Mouse (Mus musculus) adrenal gland, postnatal 25 days (tissue): Measurements from ENCODE around the gene Rnf103. TPM values are rescaled to one million over a fixed set of nuclear protein-coding genes. Genes with fewer than 3 reads are reported as not detected.
"Not testable (repeated sequence)": the region's sequence is repeated elsewhere in the genome, so short reads cannot be mapped to it uniquely, and the experiment has no call there.

Source experiments
- DNase-seq: peaks from one replicate; pipeline ENCODE4 v3.0.0; 2021; ENCODE audit warnings: mixed read lengths
- long read RNA-seq: library from polyadenylated mRNA; stranded (forward); transcript quantifications from one replicate; pipeline ENCODE4 v2.0.0, GENCODE M21; 2021
- total RNA-seq: library from RNA; stranded (reverse); gene quantifications from 2 replicates; pipeline ENCODE4 v1.2.3, GENCODE M21; 2021

Gene Rnf103
- 32.3 and 41.0 TPM in 2 replicates for total RNA-seq
- long read RNA-seq, transcript Rnf103-201 (4 exons, 3,264 nt), result major isoform, 95 of 111 reads
- long read RNA-seq, partial matches to known transcripts, result 4 of 111 reads
- long read RNA-seq, other reads (novel, unspliced or antisense), result 12 of 111 reads

DNA sequence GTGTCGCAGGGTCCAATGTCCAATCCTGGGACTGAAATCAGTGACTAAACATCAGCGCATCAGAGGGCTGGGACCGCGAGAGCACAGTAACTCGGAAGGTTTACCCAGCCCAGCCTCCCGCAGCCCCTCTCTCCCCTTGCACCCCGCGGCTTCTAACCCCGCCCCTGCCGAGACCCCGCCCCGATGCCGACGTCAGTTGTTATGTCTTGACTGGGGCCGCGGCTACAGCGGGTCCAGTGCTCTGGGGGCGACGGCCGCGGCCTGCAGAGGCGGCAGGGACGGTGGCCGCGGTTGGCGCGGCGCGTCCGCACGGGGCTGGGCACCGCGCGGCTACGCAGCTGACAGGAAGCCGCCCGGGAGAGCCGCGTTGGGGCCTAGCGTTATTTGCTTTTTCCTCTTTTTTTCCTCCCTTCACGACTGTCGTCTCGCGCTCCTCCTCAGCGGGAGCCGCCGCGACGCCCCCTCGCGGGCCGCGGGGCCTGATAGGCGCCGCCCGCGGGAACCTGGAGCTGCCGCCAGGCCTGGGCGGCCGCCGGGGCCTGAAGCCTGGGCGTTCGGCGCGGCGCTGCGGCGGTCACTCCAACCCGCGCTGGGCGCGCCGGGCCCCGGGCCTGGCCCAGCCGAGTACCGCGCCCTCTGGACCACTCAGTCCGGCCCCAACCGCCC, at the start of gene Rnf103:
Gene Rnf103 (plus strand): TSS at position 220 of the 666 bp plus-strand sequence.
- peak; percentile 96 for DNase-seq

DNA sequence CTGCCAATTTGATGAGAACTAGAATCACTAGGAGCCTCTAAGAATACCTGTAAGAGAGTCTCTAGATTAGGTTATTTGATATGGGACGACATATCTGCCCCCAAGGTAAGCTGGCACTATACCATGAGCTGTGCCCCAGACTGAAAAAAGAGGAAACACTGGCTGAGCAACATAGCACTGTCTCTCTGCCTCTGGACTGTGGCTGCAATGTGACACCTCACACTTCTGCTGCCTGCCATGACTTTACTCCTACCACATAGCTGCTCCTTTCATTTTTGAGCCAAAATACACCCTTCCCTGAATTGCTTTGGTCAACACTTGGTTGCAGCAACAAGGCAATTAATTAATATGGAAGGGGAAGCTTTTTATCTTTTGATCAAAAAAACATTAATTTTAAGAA, 48.9 kb upstream of the Rnf103 start:
- no peak for DNase-seq

DNA sequence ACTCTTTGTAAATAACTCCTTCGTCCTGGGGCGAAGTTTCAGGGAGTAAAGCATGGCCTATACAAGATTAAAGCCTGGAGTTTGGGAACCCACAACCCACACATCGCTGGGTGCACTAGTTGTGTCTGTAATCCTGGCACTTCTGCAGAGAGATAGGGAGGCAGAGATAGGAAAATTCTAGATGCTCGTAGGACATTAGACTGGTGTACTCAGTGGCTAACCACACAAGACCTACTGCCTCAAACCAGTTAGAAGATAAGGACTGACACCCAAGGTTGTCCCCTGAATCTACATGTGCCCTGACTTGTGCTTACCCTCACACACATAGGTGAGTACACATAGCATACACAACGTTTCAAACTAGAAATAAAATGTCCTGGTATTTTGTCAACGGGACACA, 48.1 kb upstream of the Rnf103 start:
- no peak for DNase-seq

DNA sequence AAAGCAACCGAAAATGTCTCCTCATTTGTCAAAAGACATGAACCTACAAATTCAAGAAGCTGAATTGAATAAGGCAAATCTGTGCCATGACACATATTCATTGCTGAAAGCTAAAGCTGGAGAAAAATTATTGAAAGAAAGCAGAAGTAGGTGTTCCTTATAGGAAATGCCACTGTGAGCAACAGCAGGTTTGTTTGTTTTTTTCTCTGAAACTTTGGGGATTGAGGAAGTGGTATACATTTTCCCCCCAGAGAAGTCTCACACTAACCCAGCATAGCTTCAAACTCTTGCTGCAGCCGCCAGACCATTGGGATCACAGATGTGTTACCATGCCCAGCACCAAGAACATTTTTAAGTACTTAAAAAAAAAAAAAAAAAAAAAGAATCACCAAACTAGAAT, 40.9 kb upstream of the Rnf103 start:
- DNase-seq, result no peak

DNA sequence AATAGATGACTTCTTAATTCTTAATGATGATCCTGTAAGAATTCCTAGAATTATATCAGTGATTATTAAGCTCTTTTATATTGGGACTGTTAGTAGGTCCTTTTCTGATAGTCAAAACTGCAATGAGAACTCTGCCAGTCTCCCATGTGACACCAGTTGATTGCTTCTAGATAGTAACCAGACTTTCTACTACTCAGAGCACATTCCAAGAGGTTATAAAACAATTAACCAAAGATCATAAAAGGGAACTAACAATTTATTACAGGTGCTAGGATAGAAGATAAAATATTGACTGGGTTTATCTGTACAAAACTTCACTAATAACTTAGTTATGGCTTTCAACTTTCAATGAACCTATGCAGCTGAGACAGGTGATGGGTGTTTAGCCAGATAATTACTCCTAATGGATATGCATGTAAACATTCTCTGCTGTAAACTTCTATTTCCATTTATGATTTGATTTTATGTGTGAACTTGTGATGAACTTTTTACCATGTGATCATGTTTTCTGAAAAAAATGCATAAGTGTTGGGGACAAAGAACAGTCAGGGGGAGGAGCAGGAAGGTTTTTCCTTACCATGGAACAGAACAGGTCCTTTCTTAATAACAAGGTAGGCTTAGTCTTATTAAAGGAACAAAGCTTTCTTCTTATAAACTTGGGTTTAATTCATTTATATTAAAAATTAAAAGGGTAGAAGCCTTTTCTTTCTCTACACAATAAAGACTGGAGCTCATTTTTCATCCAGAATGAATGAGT, 39.5 kb upstream of the Rnf103 start:
- DNase-seq, result not testable (repeated sequence)

DNA sequence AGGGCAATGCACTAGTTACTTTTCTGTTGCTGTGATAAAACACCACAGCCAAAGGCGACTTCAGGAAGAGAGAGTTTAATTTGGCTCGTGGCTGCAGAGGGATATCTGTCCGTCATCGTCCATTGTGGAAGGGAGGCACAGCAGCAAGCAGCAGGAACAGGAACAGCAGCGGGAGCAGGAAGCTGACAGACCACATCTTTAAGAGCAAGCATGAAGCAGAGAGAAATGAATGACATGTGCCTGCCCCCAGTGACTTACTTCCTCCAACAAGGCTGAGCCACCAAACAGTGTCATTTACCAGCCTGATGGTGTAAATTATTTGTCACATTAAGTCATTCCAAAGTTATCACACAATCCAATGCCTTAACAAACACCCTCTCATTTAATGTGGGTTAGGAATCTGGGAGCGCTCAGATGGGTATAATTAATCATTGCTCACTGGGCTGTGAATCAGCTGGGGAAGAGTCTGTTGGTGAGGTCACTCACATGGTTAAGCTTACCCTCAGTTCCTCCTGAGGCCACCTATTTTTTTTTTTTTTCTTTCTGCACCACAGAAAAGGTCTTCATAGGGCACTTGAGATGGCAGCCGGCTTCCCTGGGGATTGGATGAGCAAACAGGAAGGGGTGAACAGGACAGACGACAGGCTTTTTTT, 35.6 kb upstream of the Rnf103 start:
- no peak for DNase-seq

DNA sequence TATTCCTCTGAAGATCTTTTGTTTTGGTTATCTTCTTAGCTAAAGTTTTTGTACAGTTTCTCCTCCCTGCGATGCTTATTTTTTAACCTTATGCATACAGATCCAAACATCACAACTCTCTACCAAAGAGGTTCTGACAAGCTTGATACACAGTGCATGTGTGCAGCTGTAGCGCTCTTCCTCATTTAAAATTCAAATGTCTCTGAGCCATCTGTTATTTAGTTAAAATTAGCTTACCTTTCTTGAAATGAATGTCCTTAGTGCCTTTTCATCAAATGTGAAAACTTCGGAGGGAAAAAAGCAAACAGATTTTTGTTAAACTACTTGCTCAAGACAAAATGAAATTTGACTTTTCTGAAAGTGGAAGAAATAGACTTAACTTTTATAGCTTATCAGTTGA, 28.5 kb upstream of the Rnf103 start:
- no peak for DNase-seq

DNA sequence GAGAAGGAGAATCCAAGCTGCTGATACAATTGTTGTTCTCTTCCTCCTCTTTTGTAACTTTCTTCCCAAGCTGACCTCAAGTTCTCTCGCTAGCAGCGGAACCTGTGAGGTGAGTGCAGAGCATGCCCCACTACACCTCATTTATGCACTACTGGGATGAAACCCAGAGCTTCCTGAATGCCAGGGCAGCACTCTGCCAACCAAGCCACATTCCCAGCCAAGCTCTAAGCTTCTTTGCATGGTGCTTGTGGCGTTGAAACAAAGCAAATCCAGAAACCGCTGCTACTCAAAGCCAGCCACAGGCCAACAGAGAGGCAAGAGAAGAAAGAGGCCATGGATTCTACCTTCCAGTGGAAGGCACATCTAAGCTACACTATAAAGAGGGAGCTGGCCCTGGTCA, 25.9 kb upstream of the Rnf103 start:
- DNase-seq, result no peak

DNA sequence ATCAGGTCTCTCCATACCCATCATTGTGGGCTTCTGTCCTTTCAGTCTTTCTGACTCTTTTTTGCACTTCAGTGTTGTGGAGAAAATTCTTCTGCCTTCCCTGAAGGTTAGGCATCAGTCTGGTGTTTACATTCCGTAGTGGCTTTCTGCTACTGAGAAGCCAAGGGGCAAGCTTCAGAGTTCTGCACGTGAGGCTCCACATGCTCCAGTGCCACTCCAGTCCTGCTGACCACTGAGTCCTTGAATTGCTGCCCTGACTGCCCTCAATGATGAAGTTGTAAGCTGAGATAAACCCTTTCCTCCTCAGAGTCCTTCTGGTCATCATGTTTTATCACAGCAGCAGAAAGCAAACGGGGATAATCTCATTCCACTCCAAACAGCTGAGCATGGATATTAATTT, 24.4 kb upstream of the Rnf103 start:
- DNase-seq, result peak; percentile 42

DNA sequence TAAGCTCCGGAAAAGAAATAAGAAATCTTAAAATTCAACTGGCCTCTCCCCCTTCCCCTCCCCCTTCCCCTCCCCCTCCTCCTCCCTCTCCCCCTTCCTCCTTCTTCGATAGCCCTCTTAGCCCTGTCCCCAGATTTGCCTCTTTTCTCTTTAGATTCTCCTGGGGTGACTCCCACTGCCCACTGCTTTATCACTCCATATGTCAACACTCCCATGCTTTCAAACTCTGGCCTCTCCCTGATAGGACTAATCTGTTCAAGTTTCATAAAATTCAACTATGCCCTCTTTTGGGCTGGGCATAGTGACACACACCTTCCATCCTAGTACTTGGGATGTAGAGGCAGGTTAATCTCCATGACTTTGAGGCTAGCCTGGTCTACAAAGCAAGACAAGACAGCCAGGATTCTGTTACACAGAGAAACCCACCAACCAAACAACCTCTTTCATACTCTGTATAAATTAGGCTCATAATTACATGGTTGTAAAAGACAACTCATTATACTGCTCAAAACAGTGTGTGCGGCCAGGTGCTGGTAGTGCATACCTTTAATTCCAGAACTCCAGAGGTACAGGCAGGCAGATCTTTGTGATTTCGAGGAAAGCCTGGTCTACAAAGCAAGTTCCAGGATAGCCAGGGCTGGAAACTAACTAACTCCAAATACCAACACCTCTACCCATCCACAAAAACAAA, 21.7 kb upstream of the Rnf103 start:
- no peak for DNase-seq

DNA sequence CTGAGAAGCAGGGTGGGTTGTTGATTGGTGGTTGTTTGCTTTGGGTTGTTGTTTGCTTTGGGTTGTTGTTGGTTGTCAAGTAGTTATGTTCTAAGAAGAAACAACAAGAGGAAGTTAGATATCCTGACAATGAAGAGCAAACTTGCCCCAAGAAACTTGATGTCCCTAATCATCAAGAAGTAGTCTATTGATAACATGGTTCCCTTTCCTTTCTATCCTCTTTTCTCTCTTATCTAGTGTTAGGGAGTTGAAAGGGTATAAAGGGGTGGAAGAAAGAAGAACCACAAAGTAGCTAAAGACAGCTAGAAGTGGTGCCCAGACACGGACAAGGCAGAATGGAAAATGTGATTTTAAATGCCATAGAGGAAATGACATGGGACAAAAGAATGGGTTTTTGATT, 20.9 kb upstream of the Rnf103 start:
- no peak for DNase-seq

DNA sequence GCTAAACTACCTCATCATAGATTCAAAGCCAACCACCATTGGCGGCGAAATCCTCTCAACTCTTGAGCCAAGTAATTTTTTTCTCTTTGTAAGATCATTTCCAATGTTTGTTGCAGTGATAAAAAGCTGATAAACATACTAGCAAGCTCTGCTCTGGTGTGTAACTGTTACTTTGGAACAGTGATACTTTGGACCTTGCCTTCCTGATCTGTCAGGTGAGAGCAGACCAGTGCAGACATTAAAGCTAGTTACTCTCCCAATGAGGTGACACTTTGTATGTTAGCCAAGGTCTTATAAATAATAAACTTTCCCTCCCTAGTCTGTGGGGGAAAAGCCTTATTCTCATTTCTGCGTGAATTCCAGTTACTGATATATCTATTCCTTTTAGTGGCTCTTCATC, 18.1 kb upstream of the Rnf103 start:
- DNase-seq, result no peak

DNA sequence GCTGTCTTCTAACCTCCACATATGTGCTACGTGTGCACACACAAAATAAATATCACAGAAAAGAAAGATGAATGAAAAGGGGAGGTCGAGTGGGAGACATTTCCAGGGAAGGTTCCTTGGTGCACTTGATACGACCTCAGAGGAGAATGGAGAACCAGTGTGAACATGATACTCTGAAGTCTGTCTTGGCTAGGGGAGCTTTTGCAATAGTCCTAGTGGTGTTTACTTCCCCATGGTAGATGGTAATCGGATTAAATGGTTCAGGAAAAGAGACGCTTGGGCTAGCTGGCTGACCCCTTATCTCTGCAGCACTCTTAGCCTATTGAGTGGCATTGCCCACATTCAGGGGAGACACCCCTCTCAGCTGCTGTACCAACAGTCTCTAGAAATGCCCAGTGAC, 16.9 kb upstream of the Rnf103 start:
- DNase-seq, result no peak

DNA sequence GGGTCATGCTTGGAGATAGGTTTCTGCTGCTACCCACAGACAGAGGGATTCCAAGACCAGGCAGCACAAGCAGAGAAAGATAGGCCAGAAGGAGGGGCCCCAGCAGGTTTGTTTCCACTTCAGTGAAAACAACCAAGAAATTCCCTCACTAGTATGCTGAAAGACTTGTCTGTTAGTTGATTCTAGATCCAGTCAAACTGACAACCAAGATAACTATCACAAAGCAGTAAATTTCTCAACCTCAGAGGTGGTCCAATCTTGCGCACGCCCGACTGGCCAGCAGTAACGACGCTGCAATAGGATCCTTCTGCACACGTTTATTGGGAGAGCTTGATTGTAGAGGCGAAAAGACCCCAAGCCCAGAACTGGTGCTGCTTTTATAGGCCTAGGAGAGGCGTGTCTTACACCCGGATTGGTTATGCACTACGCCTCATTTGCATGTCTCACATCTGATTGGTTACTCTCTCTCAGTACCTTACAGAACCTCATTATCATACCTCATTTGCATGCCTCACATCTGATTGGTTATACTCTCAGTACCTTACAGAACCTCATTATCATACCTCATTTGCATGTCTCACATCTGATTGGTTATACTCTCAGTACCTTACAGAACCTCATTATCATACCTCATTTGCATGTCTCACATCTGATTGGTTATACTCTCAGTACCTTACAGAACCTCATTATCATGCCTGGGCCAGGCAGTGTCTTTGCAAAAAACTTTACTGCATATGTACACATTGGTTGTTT, 14.7 kb upstream of the Rnf103 start:
- not testable (repeated sequence) for DNase-seq

DNA sequence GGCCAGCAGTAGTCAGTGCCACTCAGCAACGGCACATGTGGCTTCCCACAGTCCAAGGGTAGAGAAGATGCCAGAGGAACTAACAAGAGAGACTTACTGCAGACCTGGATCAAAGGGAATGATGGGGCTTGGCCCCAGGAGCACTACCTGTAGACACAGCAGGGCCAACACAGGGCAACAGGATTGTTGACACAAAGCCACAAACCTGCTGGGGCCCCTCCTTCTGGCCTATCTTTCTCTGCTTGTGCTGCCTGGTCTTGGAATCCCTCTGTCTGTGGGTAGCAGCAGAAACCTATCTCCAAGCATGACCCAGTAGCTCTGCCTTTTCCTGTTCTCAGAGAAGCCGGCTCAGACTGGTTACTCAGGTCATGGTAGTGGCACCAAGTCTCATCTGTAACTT, 14.1 kb upstream of the Rnf103 start:
- DNase-seq, result not testable (repeated sequence)

DNA sequence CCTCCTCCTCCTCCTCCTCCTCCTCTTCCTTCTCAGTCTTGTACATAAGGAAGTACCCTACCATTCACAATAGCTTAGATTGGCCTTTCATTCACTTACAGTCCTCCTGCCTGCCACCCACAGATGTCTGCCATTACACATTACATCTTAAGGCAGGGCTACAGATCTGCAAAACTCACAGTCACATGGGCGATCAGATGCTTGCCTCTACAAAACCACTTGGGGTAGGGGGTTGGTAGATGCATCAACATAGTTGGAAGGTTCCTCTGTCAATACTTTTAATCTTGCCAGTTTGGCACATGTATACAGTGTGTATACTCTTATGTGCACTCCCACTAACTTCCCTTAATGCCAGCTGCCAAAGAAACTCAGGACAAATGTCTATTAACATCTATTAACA, 13.6 kb upstream of the Rnf103 start:
- DNase-seq, result no peak

DNA sequence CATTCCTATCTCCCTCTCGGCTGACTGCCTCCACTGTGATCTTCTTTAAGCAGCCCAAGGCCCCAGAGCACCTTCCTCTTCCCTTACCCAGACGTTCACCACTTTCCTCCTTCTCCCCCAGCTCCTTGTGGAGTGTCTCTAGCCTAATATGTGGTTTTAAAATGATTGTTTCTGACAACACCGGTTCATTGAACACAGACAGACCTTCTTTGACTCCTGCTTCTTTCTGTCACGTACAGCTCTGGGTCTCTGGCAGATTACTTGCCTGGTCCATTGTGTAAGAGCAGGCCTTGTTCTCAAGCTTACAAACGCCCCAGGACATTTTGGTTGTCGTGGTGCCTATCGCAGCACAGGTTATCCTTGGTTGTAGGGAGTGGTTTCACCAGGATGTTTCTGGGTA, 12.6 kb upstream of the Rnf103 start:
- DNase-seq, result no peak

DNA sequence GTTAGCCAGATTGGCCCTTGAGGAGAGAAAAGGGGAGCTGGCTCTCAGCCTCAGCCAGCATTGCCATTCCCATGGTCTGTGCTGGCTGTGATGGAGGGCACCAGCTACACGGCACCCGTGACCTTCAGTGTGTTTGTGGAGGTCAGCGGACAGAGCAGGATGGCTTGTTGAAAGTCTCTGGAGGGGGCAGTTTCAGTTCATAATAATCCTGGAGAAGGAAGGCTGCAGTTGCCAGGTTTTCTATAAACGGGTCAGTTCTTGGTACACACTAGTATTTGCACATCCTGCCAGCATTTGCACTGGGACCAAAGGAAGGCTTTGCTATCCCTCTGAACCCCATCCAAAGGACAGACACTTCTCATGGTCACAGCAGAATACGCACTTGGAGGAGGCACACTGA, 8.4 kb upstream of the Rnf103 start:
- DNase-seq, result peak; percentile 26

DNA sequence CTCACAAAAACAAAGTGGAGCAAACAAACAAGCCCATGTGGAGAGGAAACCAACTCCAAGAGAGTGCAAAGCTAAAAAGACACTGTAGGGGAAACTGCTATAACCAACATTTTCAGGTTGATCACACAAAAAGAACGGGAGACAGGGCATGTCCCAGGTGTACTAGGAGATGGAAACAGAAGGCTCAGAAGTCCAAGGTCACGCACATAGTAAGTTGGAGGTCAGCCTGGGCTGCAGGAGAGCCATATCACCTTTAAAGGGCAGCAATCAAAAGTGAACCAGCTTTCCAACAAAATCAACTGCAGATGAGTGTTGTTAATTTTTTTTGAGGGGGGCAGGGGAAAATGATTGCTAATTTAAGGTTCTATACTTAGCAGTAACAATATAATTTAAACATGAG, 7.5 kb upstream of the Rnf103 start:
- no peak for DNase-seq

DNA sequence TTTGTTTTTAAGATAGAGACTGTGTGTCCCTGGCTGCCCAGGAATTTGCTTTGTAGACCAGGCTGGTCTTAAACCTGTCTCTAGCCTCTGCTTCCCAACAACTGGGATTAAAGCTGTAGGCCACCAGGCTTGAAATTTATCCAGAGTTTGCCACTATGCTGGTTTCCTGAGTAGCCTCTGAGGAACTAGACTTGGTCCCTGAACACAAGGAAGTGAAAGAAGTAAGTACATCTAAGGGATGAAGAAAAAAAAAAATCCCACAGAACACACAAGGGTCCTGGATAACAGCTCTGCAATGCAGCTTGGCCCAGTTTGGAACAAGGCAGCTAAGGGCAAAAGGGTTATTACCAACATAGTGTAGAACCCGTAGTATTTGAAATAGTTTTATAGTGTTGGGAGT, 6.8 kb upstream of the Rnf103 start:
- DNase-seq, result no peak

DNA sequence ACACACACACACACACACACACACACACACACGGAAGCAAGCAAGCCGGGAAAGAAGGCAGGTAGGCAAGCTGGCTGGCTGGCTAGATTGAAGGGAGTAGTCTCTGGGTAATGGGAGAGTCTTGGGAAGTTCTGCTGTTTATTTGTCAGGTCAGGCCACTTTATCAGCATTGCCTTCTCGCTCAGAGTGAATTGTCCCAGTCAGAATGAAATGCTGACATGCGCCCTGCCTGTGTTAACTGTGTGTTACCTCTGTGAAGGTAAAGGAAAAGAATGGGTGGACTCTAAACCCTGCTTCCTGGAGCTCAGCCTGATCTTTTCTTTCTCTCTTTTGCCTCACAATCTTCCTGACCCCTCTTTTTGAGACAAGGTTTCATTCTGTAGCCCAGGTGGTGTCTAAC, 5.7 kb upstream of the Rnf103 start:
- DNase-seq, result no peak

DNA sequence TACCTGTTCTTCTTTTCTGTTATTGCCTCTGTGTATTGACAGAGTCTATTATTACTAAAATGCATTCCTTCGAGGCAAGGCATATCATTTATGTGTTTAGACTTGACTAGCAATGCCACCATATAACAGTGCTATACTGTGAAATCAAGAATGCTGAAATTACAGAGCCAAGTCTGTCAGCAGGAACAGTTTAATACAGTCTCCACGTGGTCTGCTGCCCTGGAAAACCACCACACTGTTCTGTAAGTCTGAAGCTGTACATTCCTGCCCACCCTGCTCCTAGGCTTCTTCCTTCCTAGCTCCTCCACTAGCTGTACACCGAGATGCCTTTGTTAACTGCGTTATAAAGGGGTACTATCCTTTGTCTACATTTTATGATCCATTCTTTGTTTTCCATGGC, 1.6 kb upstream of the Rnf103 start:
- DNase-seq, result no peak
